Comparison of ENCODE assay signal across 7 mouse cellular contexts in genomic region chr6:60828429-60829264, GRCm38 (mm10). TPM values are rescaled to one million over a fixed set of nuclear protein-coding genes. Genes with fewer than 3 reads are reported as not detected.
DNase-seq lines count a peak whose midpoint lies in the region; ATAC-seq lines count a peak whose summit lies in the region.

No protein-coding gene starts in this region.

- ATAC-seq in erythroid progenitor cell, adult 5-6 weeks (replicated peaks; ENCODE audit: low FRiP score, poor library complexity, severe bottlenecking): peak; percentile 86
- ATAC-seq in hindbrain, embryonic 15.5 days (ENCODE audit: low FRiP score, low read depth): peak; percentile 92

- WGBS in hindbrain, embryonic 15.5 days: 1% methylated on average over 35 of the region's 35 CpGs

- no peaks in the 10 kb centered on the region for H3K36me3 ChIP-seq in hindbrain, embryonic 15.5 days

- H3K27ac ChIP-seq in hindbrain, embryonic 15.5 days (replicated peaks): peak overlapping the region; percentile 86

- DNase-seq in ZHBTc4 (ENCODE audit: low read depth, low spot score): peak; percentile 83
- peak; percentile 67 for DNase-seq in c-Kit-positive CD71-positive TER-119-negative erythroid progenitor cells, embryonic 14.5 days (ENCODE audit: low read depth)
- peak; percentile 62 for DNase-seq in left cerebral cortex, adult 11 months (ENCODE audit: low spot score)
- peak; percentile 5 for DNase-seq in lung, postnatal 36 days
- DNase-seq in right cerebral cortex, postnatal 25 days: peak; percentile 87

- H3K4me1 ChIP-seq in hindbrain, embryonic 15.5 days (replicated peaks): peaks cover 26% of the 10 kb centered on the region

- H3K27me3 ChIP-seq in hindbrain, embryonic 15.5 days: no peaks in the 10 kb centered on the region

- H3K4me2 ChIP-seq in hindbrain, embryonic 15.5 days: peak overlapping the region; percentile 82

- no peaks in the 10 kb centered on the region for H3K9me3 ChIP-seq in hindbrain, embryonic 15.5 days

- peak overlapping the region; percentile 62 for H3K9ac ChIP-seq in hindbrain, embryonic 15.5 days

- peak overlapping the region; percentile 64 for H3K4me3 ChIP-seq in hindbrain, embryonic 15.5 days

RNA-seq across cellular contexts. Expression of gene Snca, which starts 1.0 kb away (rescaled TPM):
- 812 and 813 TPM in 2 replicates for total RNA-seq in erythroid progenitor cell, adult 5-6 weeks (2015; ENCODE audit: low replicate concordance)
- total RNA-seq in erythroid progenitor cell, adult 5-6 weeks (2017; ENCODE audit: low replicate concordance): 867 and 965 TPM in 2 replicates
- polyA plus RNA-seq in hindbrain, embryonic 15.5 days (2015; fragmentation: Nextera tagmentation; extraction: Ambion mirVana): 330 and 340 TPM in 2 replicates

Comparison
In these comparisons a context has a peak if more than half of its experiments do, and no peak if none do; other contexts are left out.
1. Peak in every context shown above with its lines: DNase-seq, ATAC-seq, H3K4me3 ChIP-seq and H3K27ac ChIP-seq.
2. DNase-seq: peak in every context shown above with its lines; median percentile 87 in right cerebral cortex, postnatal 25 days; 83 in ZHBTc4; 67 in c-Kit-positive CD71-positive TER-119-negative erythroid progenitor cells, embryonic 14.5 days; 62 in left cerebral cortex, adult 11 months; 5 in lung, postnatal 36 days.